16 mouse cellular contexts compared by ENCODE assay signal in the genomic region with DNA sequence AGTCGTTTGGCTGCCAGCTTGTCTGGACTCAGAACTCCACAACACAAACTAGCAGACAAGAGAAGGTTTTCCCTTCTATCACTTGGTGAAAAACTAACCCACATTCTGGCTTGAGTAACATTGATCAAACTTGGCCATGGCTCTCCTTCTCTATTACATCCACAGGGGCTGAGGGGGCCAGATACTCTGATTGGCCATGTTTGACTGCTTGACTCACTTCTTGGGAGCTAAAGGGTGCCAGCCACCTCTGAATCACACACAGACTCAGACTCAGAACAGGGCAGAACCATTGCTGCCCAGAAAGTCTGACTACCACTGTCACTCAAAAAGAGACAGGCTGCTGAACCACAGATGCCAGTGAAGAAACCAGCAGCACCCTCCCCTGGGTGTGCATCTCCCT.
"Had no signal": no experiment of that assay in that cellular context is flagged by ENCODE, and none has a peak within 500 bp of the region (broad histone marks: within the 10 kb centered on the region; RNA-seq: fewer than 3 reads in every experiment).

No protein-coding gene starts in this region.

- ATAC-seq: lung, postnatal 0 days; midbrain, embryonic 16.5 days had no signal

- H3K36me3 ChIP-seq: liver, embryonic 15.5 days; midbrain, embryonic 12.5 days; stomach, embryonic 15.5 days had no signal

- H3K9me3 ChIP-seq: liver, embryonic 15.5 days; midbrain, embryonic 12.5 days; neural tube, embryonic 15.5 days; stomach, embryonic 15.5 days had no signal

- H3K27me3 ChIP-seq: liver, embryonic 15.5 days; midbrain, embryonic 12.5 days; neural tube, embryonic 15.5 days; stomach, embryonic 15.5 days had no signal

- H3K9ac ChIP-seq: liver, embryonic 15.5 days; midbrain, embryonic 12.5 days; neural tube, embryonic 15.5 days; stomach, embryonic 15.5 days had no signal

- H3K4me3 ChIP-seq: left cerebral cortex, adult 2 months; limb, embryonic 10.5 days; liver, embryonic 15.5 days; megakaryocyte, embryonic 14.5 days; midbrain, embryonic 12.5 days; neural tube, embryonic 15.5 days; stomach, embryonic 15.5 days had no signal

- H3K27ac ChIP-seq: left cerebral cortex, adult 2 months; limb, embryonic 10.5 days; liver, embryonic 15.5 days; midbrain, embryonic 12.5 days; neural tube, embryonic 15.5 days; stomach, embryonic 15.5 days had no signal

- DNase-seq: kidney, postnatal 25 days; lung, adult 2 months; lung, postnatal 4 days; right cerebral cortex, postnatal 4 days; thymus, adult 2 months; thymus, postnatal 25 days had no signal

- H3K4me1 ChIP-seq: limb, embryonic 10.5 days; liver, embryonic 15.5 days; stomach, embryonic 15.5 days had no signal

- H3K4me2 ChIP-seq: liver, embryonic 11.5 days; liver, embryonic 15.5 days; midbrain, embryonic 12.5 days; neural tube, embryonic 15.5 days; stomach, embryonic 15.5 days had no signal
